Mouse (Mus musculus) hindbrain, embryonic 14.5 days (tissue): ENCODE data around the gene Dhx8. TPM values are rescaled to one million over a fixed set of nuclear protein-coding genes. Genes with fewer than 3 reads are reported as not detected.

Source experiments
- polyA plus RNA-seq: library from polyadenylated mRNA; unstranded; fragments of >200 nt; fragmentation: Nextera tagmentation; extraction: Ambion mirVana; gene quantifications from 2 replicates; pipeline ENCODE4 v1.2.1, GENCODE M21; 2014

Dhx8 gene
- polyA plus RNA-seq, 1 experiment from 2014 or later: 30.5 TPM

Other genes with a start within 250 kb of the Dhx8 start
- gene Brca1, start 181.0 kb upstream of the Dhx8 start, polyA plus RNA-seq: 3.2 TPM in 2 replicates
- gene Nbr1, start 180.8 kb upstream of the Dhx8 start, polyA plus RNA-seq: 90.1 and 93.0 TPM in 2 replicates
- 4.7 and 4.8 TPM in 2 replicates for gene Tmem106a, start 150.7 kb upstream of the Dhx8 start, polyA plus RNA-seq
- not detected in 2 replicates for gene Gm11634, start 133.7 kb upstream of the Dhx8 start, polyA plus RNA-seq
- gene Rdm1, start 105.7 kb upstream of the Dhx8 start, polyA plus RNA-seq: 13.7 and 16.6 TPM in 2 replicates
- 5.6 and 5.9 TPM in 2 replicates for gene Arl4d, start 67.4 kb upstream of the Dhx8 start, polyA plus RNA-seq
- gene Etv4, start 52.5 kb downstream of the Dhx8 start, polyA plus RNA-seq: 12.2 and 12.6 TPM in 2 replicates
- 0.63 and 0.90 TPM in 2 replicates for gene Meox1, start 161.5 kb downstream of the Dhx8 start, polyA plus RNA-seq
- gene Sost, start 234.1 kb downstream of the Dhx8 start, polyA plus RNA-seq: not detected in 2 replicates